Mouse (Mus musculus) lung, embryonic 16.5 days (tissue): ENCODE measurements around the gene Stub1. TPM values are rescaled to one million over a fixed set of nuclear protein-coding genes. Genes with fewer than 3 reads are reported as not detected.

ENCODE experiments used
- ATAC-seq: fragments of 200-750 bp; cut with Nextera tagmentation; 2 replicates; pipeline ENCODE4 v1.8.0; 2017; ENCODE audit warnings: low read depth, mild to moderate bottlenecking, moderate library complexity
- H3K27ac ChIP-seq: fragments of 300-500 bp; sonication (generic); 2 replicates; pipeline ENCODE4 v1.5.1; 2014; ENCODE audit warnings: mild to moderate bottlenecking, control low read depth, low read length
- H3K27me3 ChIP-seq: fragments of 300-500 bp; sonication (generic); 2 replicates; pipeline ENCODE4 v1.6.1; 2014; ENCODE audit warnings: low read depth, low read length, mixed read lengths; ENCODE audit not compliant: control insufficient read depth, insufficient read depth
- H3K36me3 ChIP-seq: fragments of 300-500 bp; sonication (generic); 2 replicates; pipeline ENCODE4 v1.6.1; 2014; ENCODE audit warnings: low read length; ENCODE audit not compliant: control insufficient read depth, insufficient read depth
- H3K4me1 ChIP-seq: fragments of 300-500 bp; sonication (generic); replicated peaks from 2 replicates; pipeline ENCODE4 v1.6.1; 2014; ENCODE audit warnings: low read length, mixed read lengths; ENCODE audit not compliant: control insufficient read depth, insufficient read depth
- H3K4me2 ChIP-seq: fragments of 300-500 bp; sonication (generic); 2 replicates; pipeline ENCODE4 v1.6.1; 2014; ENCODE audit warnings: low read depth, low read length, control low read depth
- H3K4me3 ChIP-seq: fragments of 300-500 bp; sonication (generic); 2 replicates; pipeline ENCODE4 v1.5.1; 2014; ENCODE audit warnings: mild to moderate bottlenecking, low read length, control low read depth
- H3K9ac ChIP-seq: fragments of 300-500 bp; sonication (generic); 2 replicates; pipeline ENCODE4 v1.6.1; 2014; ENCODE audit warnings: low read length, control low read depth
- H3K9me3 ChIP-seq: fragments of 300-500 bp; sonication (generic); 2 replicates; pipeline ENCODE4 v1.6.1; 2016; ENCODE audit warnings: low read length; ENCODE audit not compliant: control insufficient read depth
- WGBS: fragments of 180-500 bp; shearing (Covaris S2); extraction: QIAGEN DNeasy Blood & Tissue Kit; methylation state at CpG from one replicate; pipeline ENCODE4 v1.1.7; 2014; 5-methylcytosine and 5-hydroxymethylcytosine counted together
- polyA plus RNA-seq: library from polyadenylated mRNA; unstranded; fragments of >200 nt; fragmentation: Nextera tagmentation; extraction: Ambion mirVana; gene quantifications from 2 replicates; pipeline ENCODE4 v1.2.1, GENCODE M21; 2015

Gene Stub1
- polyA plus RNA-seq, 1 experiment from 2014 or later = 316 TPM

- H3K4me1 ChIP-seq = peaks cover 35% of the 10 kb centered on the region
- no peaks in the 10 kb centered on the region for H3K27me3 ChIP-seq
- ATAC-seq = peak; percentile 71
- H3K4me3 ChIP-seq = peak overlapping the region; percentile 96
- H3K36me3 ChIP-seq = peaks cover 19% of the 10 kb centered on the region; the same call in 1 of the 2 replicates
- H3K4me2 ChIP-seq = peak overlapping the region; percentile 94
- under 1% methylated on average over 45 of the region's 45 CpGs for WGBS
- peak overlapping the region; percentile 89 for H3K9ac ChIP-seq
- no peaks in the 10 kb centered on the region for H3K9me3 ChIP-seq
- peak overlapping the region; percentile 99 for H3K27ac ChIP-seq
Observed at GRCm38 (mm10) chr17:25791843-25792527, 41.2 kb downstream of the Stub1 start.

- Histone ChIP-seq H3K9ac (peak overlapping the region; percentile 89), H3K4me1 (peaks cover 35% of the 10 kb centered on the region), H3K4me3 (peak overlapping the region; percentile 96), H3K4me2 (peak overlapping the region; percentile 94), H3K27me3 (no peaks in the 10 kb centered on the region), H3K9me3 (no peaks in the 10 kb centered on the region), H3K27ac (peak overlapping the region; percentile 99), H3K36me3 (peaks cover 19% of the 10 kb centered on the region; the same call in 1 of the 2 replicates)
- 22% methylated on average over 19 of the region's 19 CpGs for WGBS
- ATAC-seq = peak; percentile 13; the same call in 1 of the 2 replicates
Observed at GRCm38 (mm10) chr17:25791320-25791842, 41.8 kb downstream of the Stub1 start.

GRCm38 (mm10) chr17:25786781-25787504, 46.3 kb downstream of the Stub1 start:
- no peak for ATAC-seq
- Histone ChIP-seq H3K9ac (no peak overlapping the region), H3K27me3 (no peaks in the 10 kb centered on the region), H3K27ac (no peak overlapping the region), H3K36me3 (peaks cover 29% of the 10 kb centered on the region), H3K4me1 (peaks cover 20% of the 10 kb centered on the region), H3K4me2 (no peak overlapping the region), H3K4me3 (no peak overlapping the region), H3K9me3 (no peaks in the 10 kb centered on the region)
- 89% methylated on average over 9 of the region's 9 CpGs for WGBS

- Histone ChIP-seq H3K4me1 (peaks cover 18% of the 10 kb centered on the region), H3K9me3 (no peaks in the 10 kb centered on the region), H3K4me3 (peak within 1 kb of the TSS; percentile 84), H3K9ac (peak within 1 kb of the TSS; percentile 83), H3K27ac (peak within 1 kb of the TSS; percentile 84), H3K27me3 (no peaks in the 10 kb centered on the region), H3K4me2 (peak within 1 kb of the TSS; percentile 65), H3K36me3 (peaks cover 34% of the 10 kb centered on the region)
- WGBS = 79% methylated on average over 3 of the region's 3 CpGs
- no peak for ATAC-seq
Observed at GRCm38 (mm10) chr17:25786280-25786679, 46.9 kb downstream of the Stub1 start, which contains the start of gene Ccdc78. Gene Ccdc78, plus strand, starts transcription at chr17:25786580.

DNA sequence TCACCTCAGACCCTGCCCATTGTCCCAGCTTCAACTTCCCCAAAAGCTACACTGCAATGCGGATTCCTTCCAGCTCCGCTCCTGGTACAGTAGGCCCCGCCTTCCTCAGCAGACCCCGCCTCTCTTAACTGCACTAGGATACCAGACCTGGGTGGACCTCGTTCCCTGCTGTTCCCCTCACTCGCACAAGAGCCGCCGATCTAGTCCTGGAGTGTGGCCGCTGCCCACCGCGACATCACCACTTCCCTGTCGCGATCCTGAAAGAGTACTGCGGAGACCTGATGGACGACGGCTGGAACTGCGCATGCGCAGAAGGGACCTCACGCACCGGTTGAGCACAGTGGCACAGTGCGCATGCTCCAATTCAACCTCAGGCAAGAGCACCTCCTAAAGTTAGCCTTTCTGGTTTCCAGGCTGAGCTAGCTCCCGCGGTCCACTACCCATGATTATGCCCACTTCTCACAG, 47.9 kb downstream of the Stub1 start, which contains the start of gene Haghl:
TSS of gene Haghl (minus strand) at position 393 of the 465 bp plus-strand sequence.
- peak within 1 kb of the TSS; percentile 84 for H3K27ac ChIP-seq
- H3K36me3 ChIP-seq = peaks cover 34% of the 10 kb centered on the region
- H3K4me1 ChIP-seq = peaks cover 11% of the 10 kb centered on the region
- H3K4me2 ChIP-seq = peak within 1 kb of the TSS; percentile 65
- no peaks in the 10 kb centered on the region for H3K9me3 ChIP-seq
- WGBS = under 1% methylated on average over 23 of the region's 23 CpGs
- ATAC-seq = peak; percentile 89
- peak within 1 kb of the TSS; percentile 84 for H3K4me3 ChIP-seq
- H3K9ac ChIP-seq = peak within 1 kb of the TSS; percentile 83
- no peaks in the 10 kb centered on the region for H3K27me3 ChIP-seq

DNA sequence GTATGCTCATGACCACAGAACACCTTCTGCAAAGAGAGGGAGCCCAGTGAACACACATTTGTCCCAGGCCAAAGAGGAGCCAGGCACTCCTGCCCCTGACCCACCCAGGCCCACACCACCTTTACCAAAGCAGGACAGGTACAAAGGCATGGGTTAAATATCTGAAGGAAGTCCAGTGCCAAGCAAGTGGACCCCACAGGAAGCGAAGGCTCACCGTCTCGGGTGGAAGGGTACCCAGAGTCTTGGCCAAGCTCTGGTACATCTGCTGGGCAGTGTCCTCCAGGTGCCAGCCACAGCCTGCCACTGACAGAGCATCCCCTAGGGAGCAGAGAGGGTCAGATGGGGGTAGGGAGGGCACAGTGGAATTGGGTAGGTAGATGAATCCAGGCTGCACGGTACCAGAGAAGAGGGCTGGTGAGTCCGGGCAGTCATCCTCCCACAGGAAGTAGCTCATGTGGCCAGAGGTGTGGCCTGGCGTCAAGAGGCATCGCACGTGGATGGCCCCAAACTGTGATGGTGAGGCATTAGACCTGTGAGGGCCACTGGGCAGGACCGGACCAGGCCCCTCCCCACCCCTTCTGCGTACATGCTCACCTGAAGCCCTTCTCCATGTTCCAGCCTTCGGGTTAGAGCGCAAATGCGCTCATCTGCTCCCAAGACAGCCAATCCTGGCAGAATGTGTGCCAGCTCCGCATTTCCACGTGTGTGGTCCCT, 49.2 kb downstream of the Stub1 start:
- Histone ChIP-seq H3K9me3 (no peaks in the 10 kb centered on the region), H3K4me3 (peak overlapping the region; percentile 84), H3K27ac (no peak overlapping the region), H3K27me3 (no peaks in the 10 kb centered on the region), H3K9ac (peak overlapping the region; percentile 83), H3K36me3 (peaks cover 33% of the 10 kb centered on the region), H3K4me1 (peaks cover 11% of the 10 kb centered on the region), H3K4me2 (peak overlapping the region; percentile 65)
- WGBS = 67% methylated on average over 15 of the region's 15 CpGs
- ATAC-seq = no peak

- Histone ChIP-seq H3K4me1 (peaks cover 11% of the 10 kb centered on the region), H3K4me3 (no peak overlapping the region), H3K9me3 (no peaks in the 10 kb centered on the region), H3K27me3 (no peaks in the 10 kb centered on the region), H3K27ac (no peak overlapping the region), H3K36me3 (peaks cover 30% of the 10 kb centered on the region), H3K4me2 (no peak overlapping the region), H3K9ac (no peak overlapping the region)
- WGBS = 73% methylated on average over 7 of the region's 7 CpGs
- ATAC-seq = no peak
Observed at GRCm38 (mm10) chr17:25783086-25783485, 50.1 kb downstream of the Stub1 start.

GRCm38 (mm10) chr17:25781339-25781738, 51.9 kb downstream of the Stub1 start:
- Histone ChIP-seq H3K27me3 (no peaks in the 10 kb centered on the region), H3K36me3 (peaks cover 26% of the 10 kb centered on the region)
- 71% methylated on average over 6 of the region's 6 CpGs for whole genome bisulfite sequencing

More at GRCm38 (mm10) chr17:25781339-25781738, 51.9 kb downstream of the Stub1 start:
- Histone ChIP-seq H3K27ac (no peak overlapping the region), H3K4me3 (no peak overlapping the region), H3K9me3 (no peaks in the 10 kb centered on the region), H3K4me2 (no peak overlapping the region), H3K9ac (no peak overlapping the region), H3K4me1 (peaks cover 11% of the 10 kb centered on the region)
- ATAC-seq = no peak
